Mouse (Mus musculus): Measurements from ENCODE around the gene Ttll5. TPM values are rescaled to one million over a fixed set of nuclear protein-coding genes. Genes with fewer than 3 reads are reported as not detected.

The Ttll5 gene
- polyA plus RNA-seq, 1 experiment from 2014 or later, result 9.8 TPM

GRCm38 (mm10) chr12:85958460-85958859 lies 134.0 kb downstream of the Ttll5 start:
- no peak overlapping the region for H3K27ac ChIP-seq
- 71% methylated on average over 2 of the region's 2 CpGs for WGBS (ENCODE audit: insufficient replicate concordance)
- H3K4me3 ChIP-seq, result no peak overlapping the region
- ATAC-seq, result no peak
- no peak overlapping the region for H3K4me2 ChIP-seq
- no peaks in the 10 kb centered on the region for H3K9me3 ChIP-seq (replicated peaks)
- H3K4me1 ChIP-seq, result peaks cover 7% of the 10 kb centered on the region
- no peak overlapping the region for H3K9ac ChIP-seq
- H3K36me3 ChIP-seq, result peaks cover 29% of the 10 kb centered on the region
- no peaks in the 10 kb centered on the region for H3K27me3 ChIP-seq (replicated peaks)

GRCm38 (mm10) chr12:85959822-85960501 lies 135.5 kb downstream of the Ttll5 start:
- H3K9me3 ChIP-seq (replicated peaks), result no peaks in the 10 kb centered on the region
- WGBS (ENCODE audit: insufficient replicate concordance), result 77% methylated on average over 10 of the region's 10 CpGs
- no peak overlapping the region for H3K4me2 ChIP-seq
- H3K9ac ChIP-seq, result no peak overlapping the region
- peaks cover 33% of the 10 kb centered on the region for H3K36me3 ChIP-seq
- peaks cover 7% of the 10 kb centered on the region for H3K4me1 ChIP-seq
- no peak overlapping the region for H3K27ac ChIP-seq
- H3K4me3 ChIP-seq, result no peak overlapping the region
- no peak for ATAC-seq
- H3K27me3 ChIP-seq (replicated peaks), result no peaks in the 10 kb centered on the region

- H3K4me3 ChIP-seq, result no peak overlapping the region
- H3K4me2 ChIP-seq, result no peak overlapping the region
- H3K36me3 ChIP-seq, result peaks cover 31% of the 10 kb centered on the region
- H3K27ac ChIP-seq, result no peak overlapping the region
- H3K27me3 ChIP-seq (replicated peaks), result no peaks in the 10 kb centered on the region
- WGBS (ENCODE audit: insufficient replicate concordance), result 74% methylated on average over 4 of the region's 4 CpGs
- H3K9me3 ChIP-seq (replicated peaks), result no peaks in the 10 kb centered on the region
- peaks cover 7% of the 10 kb centered on the region for H3K4me1 ChIP-seq
- no peak overlapping the region for H3K9ac ChIP-seq
- ATAC-seq, result no peak
Observed at GRCm38 (mm10) chr12:85960699-85961098, 136.2 kb downstream of the Ttll5 start.

- no peak overlapping the region for H3K4me3 ChIP-seq
- ATAC-seq, result no peak
- WGBS (ENCODE audit: insufficient replicate concordance), result 22% methylated on average over 2 of the region's 2 CpGs
- H3K9me3 ChIP-seq (replicated peaks), result no peaks in the 10 kb centered on the region
- no peaks in the 10 kb centered on the region for H3K27me3 ChIP-seq (replicated peaks)
- H3K4me1 ChIP-seq, result peaks cover 7% of the 10 kb centered on the region
- H3K27ac ChIP-seq, result no peak overlapping the region
- H3K4me2 ChIP-seq, result no peak overlapping the region
- no peak overlapping the region for H3K9ac ChIP-seq
- H3K36me3 ChIP-seq, result peaks cover 13% of the 10 kb centered on the region; the same call in 1 of the 2 replicates
Observed at GRCm38 (mm10) chr12:85963160-85963559, 138.7 kb downstream of the Ttll5 start.

- no peak for ATAC-seq
- 84% methylated on average over 11 of the region's 11 CpGs for WGBS (ENCODE audit: insufficient replicate concordance)
- peaks cover 7% of the 10 kb centered on the region for H3K4me1 ChIP-seq
- H3K4me3 ChIP-seq, result no peak overlapping the region
- H3K4me2 ChIP-seq, result no peak overlapping the region
- H3K27me3 ChIP-seq (replicated peaks), result no peaks in the 10 kb centered on the region
- no peak overlapping the region for H3K27ac ChIP-seq
- peaks cover 8% of the 10 kb centered on the region; the same call in 1 of the 2 replicates for H3K36me3 ChIP-seq
- H3K9me3 ChIP-seq (replicated peaks), result no peaks in the 10 kb centered on the region
- no peak overlapping the region for H3K9ac ChIP-seq
Observed at GRCm38 (mm10) chr12:85963699-85964098, 139.2 kb downstream of the Ttll5 start.

GRCm38 (mm10) chr12:85964436-85964835 lies 140.0 kb downstream of the Ttll5 start:
- Histone ChIP-seq H3K4me3 (no peak overlapping the region), H3K36me3 (peaks cover 7% of the 10 kb centered on the region; the same call in 1 of the 2 replicates), H3K27me3 (replicated peaks) (no peaks in the 10 kb centered on the region), H3K4me1 (peaks cover 9% of the 10 kb centered on the region), H3K4me2 (no peak overlapping the region), H3K9ac (no peak overlapping the region), H3K27ac (no peak overlapping the region), H3K9me3 (replicated peaks) (no peaks in the 10 kb centered on the region)
- no peak for ATAC-seq
- WGBS (ENCODE audit: insufficient replicate concordance), result 85% methylated on average over 3 of the region's 3 CpGs

GRCm38 (mm10) chr12:85967812-85968211 lies 143.4 kb downstream of the Ttll5 start:
- no peaks in the 10 kb centered on the region for H3K9me3 ChIP-seq (replicated peaks)
- no peak for ATAC-seq
- no peaks in the 10 kb centered on the region for H3K27me3 ChIP-seq (replicated peaks)
- H3K27ac ChIP-seq, result no peak overlapping the region
- no peak overlapping the region for H3K4me2 ChIP-seq
- peaks cover 7% of the 10 kb centered on the region; the same call in 1 of the 2 replicates for H3K36me3 ChIP-seq
- no peak overlapping the region for H3K4me3 ChIP-seq
- H3K4me1 ChIP-seq, result peaks cover 15% of the 10 kb centered on the region
- no peak overlapping the region for H3K9ac ChIP-seq

GRCm38 (mm10) chr12:85968409-85968808 lies 143.9 kb downstream of the Ttll5 start:
- H3K9me3 ChIP-seq (replicated peaks), result no peaks in the 10 kb centered on the region
- no peaks in the 10 kb centered on the region for H3K27me3 ChIP-seq (replicated peaks)
- no peak overlapping the region for H3K9ac ChIP-seq
- 60% methylated on average over 4 of the region's 4 CpGs for WGBS (ENCODE audit: insufficient replicate concordance)
- no peak for ATAC-seq
- no peak overlapping the region for H3K27ac ChIP-seq
- H3K4me1 ChIP-seq, result peaks cover 13% of the 10 kb centered on the region
- H3K4me2 ChIP-seq, result no peak overlapping the region
- peaks cover 6% of the 10 kb centered on the region; the same call in 1 of the 2 replicates for H3K36me3 ChIP-seq
- H3K4me3 ChIP-seq, result no peak overlapping the region

GRCm38 (mm10) chr12:85969571-85969970 lies 145.1 kb downstream of the Ttll5 start:
- Histone ChIP-seq H3K4me1 (peaks cover 16% of the 10 kb centered on the region), H3K4me3 (no peak overlapping the region), H3K36me3 (no peaks in the 10 kb centered on the region), H3K9ac (peak overlapping the region; percentile 6; the same call in 1 of the 2 replicates), H3K27ac (no peak overlapping the region), H3K4me2 (0 out of 2 replicates have a peak overlapping the region, but pooled peaks have one; percentile 16), H3K27me3 (replicated peaks) (no peaks in the 10 kb centered on the region), H3K9me3 (replicated peaks) (no peaks in the 10 kb centered on the region)
- 24% methylated on average over 5 of the region's 5 CpGs for WGBS (ENCODE audit: insufficient replicate concordance)
- ATAC-seq, result no peak

GRCm38 (mm10) chr12:85970191-85970590 lies 145.7 kb downstream of the Ttll5 start:
- Histone ChIP-seq H3K4me1 (peaks cover 16% of the 10 kb centered on the region), H3K9me3 (replicated peaks) (no peaks in the 10 kb centered on the region), H3K27ac (no peak overlapping the region), H3K4me3 (no peak overlapping the region), H3K4me2 (no peak overlapping the region), H3K27me3 (replicated peaks) (no peaks in the 10 kb centered on the region), H3K9ac (no peak overlapping the region), H3K36me3 (no peaks in the 10 kb centered on the region)
- no peak for ATAC-seq
- WGBS (ENCODE audit: insufficient replicate concordance), result 65% methylated on average over 5 of the region's 5 CpGs

GRCm38 (mm10) chr12:85970803-85971202 lies 146.3 kb downstream of the Ttll5 start:
- H3K36me3 ChIP-seq, result no peaks in the 10 kb centered on the region
- WGBS (ENCODE audit: insufficient replicate concordance), result 86% methylated on average over 2 of the region's 2 CpGs
- ATAC-seq, result no peak
- peaks cover 16% of the 10 kb centered on the region for H3K4me1 ChIP-seq
- no peaks in the 10 kb centered on the region for H3K9me3 ChIP-seq (replicated peaks)
- H3K27ac ChIP-seq, result no peak overlapping the region
- H3K9ac ChIP-seq, result no peak overlapping the region
- H3K4me3 ChIP-seq, result no peak overlapping the region
- H3K27me3 ChIP-seq (replicated peaks), result no peaks in the 10 kb centered on the region
- no peak overlapping the region for H3K4me2 ChIP-seq

GRCm38 (mm10) chr12:85971655-85972054 lies 147.2 kb downstream of the Ttll5 start:
- H3K4me3 ChIP-seq, result no peak overlapping the region
- H3K4me1 ChIP-seq, result peaks cover 16% of the 10 kb centered on the region
- no peaks in the 10 kb centered on the region for H3K9me3 ChIP-seq (replicated peaks)
- peak; percentile 44; the same call in 1 of the 2 replicates for ATAC-seq
- H3K27ac ChIP-seq, result no peak overlapping the region
- no peaks in the 10 kb centered on the region for H3K36me3 ChIP-seq
- H3K4me2 ChIP-seq, result no peak overlapping the region
- no peaks in the 10 kb centered on the region for H3K27me3 ChIP-seq (replicated peaks)
- H3K9ac ChIP-seq, result no peak overlapping the region
- 50% methylated on average over 4 of the region's 4 CpGs for WGBS (ENCODE audit: insufficient replicate concordance)

GRCm38 (mm10) chr12:85973526-85973925 lies 149.1 kb downstream of the Ttll5 start:
- ATAC-seq, result no peak
- H3K4me2 ChIP-seq, result no peak overlapping the region
- no peak overlapping the region for H3K9ac ChIP-seq
- WGBS (ENCODE audit: insufficient replicate concordance), result 60% methylated on average over 4 of the region's 4 CpGs
- peaks cover under 1% of the 10 kb centered on the region; the same call in 1 of the 2 replicates for H3K36me3 ChIP-seq
- H3K4me1 ChIP-seq, result peaks cover 16% of the 10 kb centered on the region
- no peaks in the 10 kb centered on the region for H3K27me3 ChIP-seq (replicated peaks)
- no peak overlapping the region for H3K27ac ChIP-seq
- H3K4me3 ChIP-seq, result no peak overlapping the region
- H3K9me3 ChIP-seq (replicated peaks), result no peaks in the 10 kb centered on the region
